Mouse (Mus musculus) intestine, postnatal 0 days (tissue): ENCODE results near the gene Xpnpep1. TPM values are rescaled to one million over a fixed set of nuclear protein-coding genes. Genes with fewer than 3 reads are reported as not detected.
A peak's percentile ranks its signal among the peaks of the same experiment; 100 is the strongest.

Experiments
- ATAC-seq: fragments of 200-750 bp; cut with Nextera tagmentation; 2 replicates; pipeline ENCODE4 v1.8.0; 2017; ENCODE audit warnings: mild to moderate bottlenecking, moderate TSS enrichment, moderate library complexity
- H3K27ac ChIP-seq: fragments of 300-500 bp; sonication (generic); 2 replicates; pipeline ENCODE4 v1.5.1; 2014; ENCODE audit warnings: mild to moderate bottlenecking, low read depth, low read length, moderate library complexity
- H3K27me3 ChIP-seq: fragments of 300-500 bp; sonication (generic); replicated peaks from 2 replicates; pipeline ENCODE4 v1.6.1; 2014; ENCODE audit warnings: low read length, mixed read lengths; ENCODE audit not compliant: control insufficient read depth, insufficient read depth
- H3K36me3 ChIP-seq: fragments of 300-500 bp; sonication (generic); 2 replicates; pipeline ENCODE4 v1.6.1; 2014; ENCODE audit warnings: mild to moderate bottlenecking, moderate library complexity; ENCODE audit not compliant: control insufficient read depth, insufficient read depth
- H3K4me1 ChIP-seq: fragments of 300-500 bp; sonication (generic); replicated peaks from 2 replicates; pipeline ENCODE4 v1.6.1; 2014; ENCODE audit warnings: antibody characterized with exemption, low read length, mixed read lengths; ENCODE audit not compliant: control insufficient read depth, insufficient read depth
- H3K4me2 ChIP-seq: fragments of 300-500 bp; sonication (generic); replicated peaks from 2 replicates; pipeline ENCODE4 v1.6.1; 2014; ENCODE audit warnings: low read depth, mild to moderate bottlenecking, moderate library complexity
- H3K4me3 ChIP-seq: fragments of 300-500 bp; sonication (generic); 2 replicates; pipeline ENCODE4 v1.5.1; 2014; ENCODE audit warnings: low read depth, low read length
- H3K9ac ChIP-seq: fragments of 300-500 bp; sonication (generic); 2 replicates; pipeline ENCODE4 v1.6.1; 2014; ENCODE audit warnings: mild to moderate bottlenecking, low read depth, low read length
- H3K9me3 ChIP-seq: fragments of 300-500 bp; sonication (generic); 2 replicates; pipeline ENCODE4 v1.6.1; 2016; ENCODE audit warnings: mixed run types; ENCODE audit not compliant: control insufficient read depth
- CTCF ChIP-seq: sonication (generic); IDR thresholded peaks from 2 replicates; pipeline ENCODE4 v1.5.1; 2016; ENCODE audit warnings: low read depth, mild to moderate bottlenecking, control low read depth, antibody characterized with exemption, moderate library complexity
- WGBS: fragments of 180-500 bp; shearing (Covaris S2); extraction: QIAGEN DNeasy Blood & Tissue Kit; methylation state at CpG from one replicate; pipeline ENCODE4 v1.1.7; 2014; 5-methylcytosine and 5-hydroxymethylcytosine counted together
- polyA plus RNA-seq: library from polyadenylated mRNA; unstranded; fragments of >200 nt; fragmentation: Nextera tagmentation; extraction: Ambion mirVana; gene quantifications from 2 replicates; pipeline ENCODE4 v1.2.1, GENCODE M21; 2015

The Xpnpep1 gene
- polyA plus RNA-seq, 1 experiment from 2014 or later: 333 TPM

DNA sequence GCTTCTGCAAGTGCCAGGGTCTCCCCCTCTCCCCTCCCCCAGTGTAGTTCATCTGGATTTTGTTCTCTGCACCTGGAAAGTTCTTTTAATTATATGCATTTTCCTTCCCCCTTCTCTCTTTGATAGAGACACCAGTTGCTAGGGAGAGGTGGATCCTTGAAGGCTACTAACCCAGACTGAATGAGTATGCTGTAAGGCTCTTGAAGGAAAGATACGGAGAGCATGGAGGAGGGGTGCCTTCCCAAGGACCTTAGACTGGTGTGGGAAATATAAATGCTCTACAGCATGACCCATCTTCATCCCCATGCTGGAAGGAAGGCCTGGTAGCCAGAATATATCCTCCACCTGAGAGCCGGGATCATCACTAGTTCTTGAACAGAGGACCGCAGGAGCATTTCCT lies 41.3 kb upstream of the Xpnpep1 start:
- H3K9ac ChIP-seq: no peak overlapping the region
- no peak for ATAC-seq
- no peak overlapping the region for H3K4me3 ChIP-seq
- H3K27ac ChIP-seq: peak overlapping the region; percentile 72
- peaks cover 8% of the 10 kb centered on the region for H3K4me1 ChIP-seq
- H3K4me2 ChIP-seq: peak overlapping the region; percentile 22
- H3K9me3 ChIP-seq: no peaks in the 10 kb centered on the region
- no peaks in the 10 kb centered on the region for H3K36me3 ChIP-seq
- 61% methylated on average over 3 of the region's 3 CpGs for WGBS
- H3K27me3 ChIP-seq: no peaks in the 10 kb centered on the region
- TF ChIP-seq CTCF: no peak

DNA sequence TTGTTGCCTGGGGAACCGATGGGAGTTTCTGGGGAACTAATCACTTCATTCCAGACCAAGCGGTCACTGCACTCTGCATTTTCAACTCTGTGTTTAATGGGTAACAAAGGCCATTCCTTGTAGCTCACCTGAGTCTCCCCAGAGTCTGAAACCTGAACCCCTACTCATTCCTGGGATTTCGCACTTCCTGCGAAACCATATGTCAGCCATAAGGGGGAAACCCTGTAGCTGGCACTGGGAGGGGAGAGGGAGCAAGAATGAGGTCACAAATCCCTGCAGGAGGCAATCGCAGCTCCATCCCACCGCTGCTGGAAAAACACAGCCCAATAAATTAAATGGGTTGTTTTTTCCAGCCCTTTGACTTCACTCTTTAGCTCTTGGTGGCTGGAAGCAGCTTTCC lies 40.9 kb upstream of the Xpnpep1 start:
- TF ChIP-seq CTCF: peak; percentile 39
- Histone ChIP-seq H3K4me3 (no peak overlapping the region), H3K36me3 (no peaks in the 10 kb centered on the region), H3K9me3 (no peaks in the 10 kb centered on the region), H3K4me1 (peaks cover 11% of the 10 kb centered on the region), H3K4me2 (peak overlapping the region; percentile 22), H3K27ac (peak overlapping the region; percentile 72), H3K27me3 (no peaks in the 10 kb centered on the region), H3K9ac (no peak overlapping the region)
- 13% methylated on average over 6 of the region's 6 CpGs for WGBS
- ATAC-seq: peak; percentile 85

DNA sequence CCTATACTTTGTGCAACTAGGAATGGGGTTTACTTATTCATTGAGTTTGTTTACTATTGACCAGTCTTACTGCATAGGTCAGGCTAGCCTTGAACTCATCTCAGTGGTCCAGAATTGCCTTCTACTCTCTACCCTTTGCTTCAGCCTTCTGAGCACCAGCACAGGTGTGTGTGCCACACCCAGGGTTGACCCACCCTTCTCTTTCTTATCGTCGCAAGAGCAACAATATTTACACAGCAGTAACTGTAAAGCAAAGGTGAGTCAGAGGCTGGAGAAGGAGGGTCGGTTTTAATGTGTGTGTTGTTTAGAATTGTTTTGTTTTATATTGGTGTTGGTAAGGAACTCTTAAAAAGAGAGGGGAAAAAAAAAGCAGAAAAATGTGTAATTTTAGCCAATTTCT lies 40.5 kb upstream of the Xpnpep1 start:
- Histone ChIP-seq H3K9ac (no peak overlapping the region), H3K27me3 (no peaks in the 10 kb centered on the region), H3K4me1 (peaks cover 11% of the 10 kb centered on the region), H3K27ac (peak overlapping the region; percentile 72; the same call in 1 of the 2 replicates), H3K9me3 (no peaks in the 10 kb centered on the region), H3K4me3 (no peak overlapping the region), H3K4me2 (peak overlapping the region; percentile 13; the same call in 1 of the 2 replicates), H3K36me3 (no peaks in the 10 kb centered on the region)
- 33% methylated on average over 3 of the region's 3 CpGs for WGBS
- TF ChIP-seq CTCF: no peak
- peak; percentile 96 for ATAC-seq

DNA sequence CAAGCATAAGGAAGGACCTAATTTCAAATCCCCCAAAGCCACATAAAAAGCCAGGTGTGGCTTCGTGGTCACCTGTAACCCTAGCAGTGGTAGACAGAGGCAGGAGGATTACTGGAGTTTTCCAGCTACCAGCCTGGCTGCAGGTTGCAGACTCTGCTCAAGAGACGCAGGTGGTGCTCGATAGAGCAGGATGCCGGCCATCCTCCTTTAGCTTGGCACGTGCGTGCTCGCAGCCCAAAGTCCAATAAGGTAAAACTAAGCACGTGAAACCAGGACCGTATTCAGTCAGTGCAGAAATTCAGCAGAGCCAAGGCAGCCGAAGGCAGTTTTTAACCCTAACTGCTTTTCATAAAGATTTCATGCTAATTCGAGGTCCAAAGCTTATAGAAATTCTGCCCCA lies 40.0 kb upstream of the Xpnpep1 start:
- Histone ChIP-seq H3K4me1 (peaks cover 11% of the 10 kb centered on the region), H3K27ac (peak overlapping the region; percentile 51; the same call in 1 of the 2 replicates), H3K9ac (no peak overlapping the region), H3K36me3 (no peaks in the 10 kb centered on the region), H3K9me3 (no peaks in the 10 kb centered on the region), H3K27me3 (no peaks in the 10 kb centered on the region), H3K4me3 (no peak overlapping the region), H3K4me2 (0 out of 2 replicates have a peak overlapping the region, but pooled peaks have one; percentile 13)
- no peak for TF ChIP-seq CTCF
- peak; percentile 76 for ATAC-seq
- 42% methylated on average over 11 of the region's 11 CpGs for WGBS

DNA sequence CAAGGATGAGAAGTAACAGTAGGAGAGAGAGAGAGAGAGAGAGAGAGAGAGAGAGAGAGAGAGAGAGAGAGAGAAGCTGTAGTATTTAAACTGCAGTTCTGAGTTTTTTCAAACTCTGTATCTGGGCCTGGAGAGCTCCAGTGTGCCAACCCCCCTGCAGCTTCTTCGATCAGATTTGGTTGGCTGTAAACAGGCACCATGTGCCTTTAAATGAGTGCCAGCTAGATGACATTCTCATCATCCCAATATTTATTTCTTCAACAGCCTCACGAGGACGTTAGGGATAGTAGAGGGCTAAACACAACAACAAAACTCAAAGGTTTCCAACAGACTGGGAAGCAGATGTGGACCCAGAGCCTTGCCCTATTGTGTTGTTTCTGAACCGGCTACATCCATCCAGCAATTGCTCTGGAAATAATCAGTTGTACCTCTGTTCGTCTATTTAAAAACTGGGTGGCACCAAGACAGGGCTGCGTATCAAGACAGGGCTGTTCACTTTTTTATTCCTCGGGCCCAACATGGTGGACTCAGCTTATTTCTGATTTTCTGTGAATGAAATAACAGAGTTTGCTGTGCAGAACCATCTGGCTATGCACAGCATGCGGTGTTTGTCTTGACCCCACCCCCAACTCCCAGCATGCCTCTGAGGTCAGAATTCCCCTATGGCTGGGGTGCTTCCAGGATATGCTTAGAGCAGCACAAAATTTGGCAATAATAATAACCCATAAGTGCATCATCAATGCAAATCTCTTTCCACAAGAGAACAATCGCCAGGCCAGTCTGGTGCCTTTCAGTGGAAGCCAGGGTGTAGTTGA lies 38.5 kb upstream of the Xpnpep1 start:
- H3K36me3 ChIP-seq: no peaks in the 10 kb centered on the region
- H3K9me3 ChIP-seq: no peaks in the 10 kb centered on the region
- no peak overlapping the region for H3K9ac ChIP-seq
- no peak overlapping the region for H3K4me3 ChIP-seq
- no peak overlapping the region for H3K27ac ChIP-seq
- H3K4me2 ChIP-seq: no peak overlapping the region
- ATAC-seq: no peak
- no peak for TF ChIP-seq CTCF
- whole genome bisulfite sequencing: 56% methylated on average over 9 of the region's 9 CpGs
- H3K4me1 ChIP-seq: peaks cover 11% of the 10 kb centered on the region
- H3K27me3 ChIP-seq: no peaks in the 10 kb centered on the region

DNA sequence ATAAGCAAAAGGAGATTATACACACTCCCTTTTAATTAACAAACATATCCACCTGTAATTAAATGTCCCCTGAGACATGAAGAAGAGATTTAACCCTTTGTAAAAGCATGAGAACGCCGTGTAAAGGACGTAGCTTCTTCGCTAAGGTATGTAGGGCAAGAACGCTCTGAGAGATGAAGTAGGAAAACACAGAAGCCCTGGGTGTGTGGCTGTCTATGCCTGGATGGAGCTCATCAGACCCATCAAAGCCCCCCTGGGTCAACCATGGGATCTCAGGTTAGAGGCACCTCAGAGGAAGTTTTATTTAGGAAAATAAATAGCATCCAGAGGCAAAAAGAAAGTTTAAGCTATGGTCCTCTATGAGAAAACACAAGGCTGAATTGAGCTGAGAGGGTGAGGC lies 37.3 kb upstream of the Xpnpep1 start:
- Histone ChIP-seq H3K4me1 (peaks cover 11% of the 10 kb centered on the region; the same call in 1 of the 2 replicates), H3K36me3 (no peaks in the 10 kb centered on the region), H3K4me3 (no peak overlapping the region), H3K9ac (no peak overlapping the region), H3K27ac (no peak overlapping the region), H3K27me3 (no peaks in the 10 kb centered on the region), H3K4me2 (no peak overlapping the region), H3K9me3 (no peaks in the 10 kb centered on the region)
- ATAC-seq: no peak
- no peak for TF ChIP-seq CTCF
- WGBS: 93% methylated on average over 5 of the region's 5 CpGs
